Mouse (Mus musculus) natural killer cell, adult 2 months (primary cell): ENCODE measurements at regions not wholly inside any gene's neighbourhood (a gene's known extent, or its start where the extent isn't known, plus 50 kb on each side); places are given as distances from the start of the nearest gene placed in this dataset.
"Not testable (repeated sequence)": the region's sequence is repeated elsewhere in the genome, so short reads cannot be mapped to it uniquely, and the experiment has no call there.

Experiments
- DNase-seq, 2 experiments: peaks; one replicate each; pipeline ENCODE4 v3.0.0; 2022; ENCODE audit warnings: low spot score in 2 of 2

DNA sequence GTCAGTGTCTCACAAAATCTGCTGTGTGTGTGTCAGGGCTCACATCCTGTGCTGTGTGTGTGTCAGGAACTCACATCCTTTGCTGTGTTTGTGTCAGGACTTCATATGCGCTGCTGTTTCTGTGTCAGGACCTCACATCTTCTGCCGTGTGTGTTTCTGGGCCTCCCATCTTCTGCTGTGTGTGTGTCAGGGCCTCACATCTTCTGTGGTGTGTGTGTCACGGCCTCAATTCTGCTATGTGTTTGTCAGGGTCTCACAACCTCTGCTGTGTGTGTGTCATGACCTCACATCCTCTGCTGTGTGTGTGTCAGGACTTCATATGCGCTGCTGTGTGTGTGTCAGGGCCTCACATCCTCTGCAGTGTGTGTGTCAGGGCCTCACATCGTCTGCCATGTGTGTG lies 137.5 kb downstream of the Asmt start:
- DNase-seq, result not testable (repeated sequence)

DNA sequence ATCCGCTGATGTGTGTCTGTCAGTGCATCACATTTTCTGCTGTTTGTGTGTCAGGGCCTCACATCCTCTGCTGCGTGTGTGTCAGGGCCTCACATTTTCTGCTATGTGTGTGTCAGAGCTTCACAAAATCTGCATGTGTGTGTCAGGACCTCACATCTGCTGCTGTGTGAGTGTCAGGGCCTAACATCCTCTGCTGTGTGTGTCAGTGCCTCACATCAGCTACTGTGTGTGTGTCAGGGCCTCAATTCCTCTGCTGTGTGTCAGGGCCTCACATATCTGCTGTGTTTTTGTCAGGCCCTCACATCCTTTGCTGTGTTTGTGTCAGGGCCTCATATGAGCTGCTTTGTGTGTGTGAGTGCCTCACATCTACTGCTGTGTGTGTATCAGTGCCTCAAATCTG lies 142.9 kb downstream of the Asmt start:
- no peak for DNase-seq

DNA sequence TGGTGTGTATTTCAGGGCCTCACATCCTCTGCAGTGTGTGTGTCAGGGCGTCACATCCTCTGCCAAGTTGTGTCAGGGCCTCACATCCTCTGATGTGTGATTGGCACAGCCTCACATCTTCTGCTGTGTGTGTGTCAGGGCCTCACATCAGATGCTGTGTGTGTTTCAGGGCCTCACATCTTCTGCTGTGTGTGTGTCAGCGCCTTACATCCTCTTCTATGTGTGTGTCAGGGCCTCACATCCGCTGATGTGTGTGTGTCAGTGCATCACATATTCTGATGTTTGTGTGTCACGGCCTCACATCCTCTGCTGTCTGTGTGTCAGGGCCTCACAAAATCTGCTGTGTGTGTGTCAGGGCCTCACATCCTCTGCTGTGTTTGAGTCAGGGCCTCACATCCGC lies 168.7 kb downstream of the Asmt start:
- DNase-seq, result not testable (repeated sequence)

DNA sequence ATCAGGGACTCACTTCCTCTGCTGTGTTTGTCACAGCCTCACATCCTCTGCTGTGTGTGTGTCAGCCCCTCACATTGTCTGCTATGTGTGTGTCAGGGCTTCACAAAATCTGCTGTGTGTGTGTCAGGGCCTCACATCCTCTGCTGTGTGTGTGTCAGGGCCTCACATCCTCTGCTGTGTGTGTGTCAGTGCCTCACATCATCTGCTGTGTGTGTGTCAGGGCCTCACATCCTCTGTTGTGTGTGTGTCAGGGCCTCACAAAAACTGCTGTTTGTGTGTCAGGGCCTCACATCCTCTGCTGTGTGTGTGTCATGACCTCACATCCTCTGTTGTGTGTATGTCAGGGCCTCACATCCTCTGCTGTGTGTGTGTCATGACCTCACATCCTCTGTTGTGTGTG lies 169.1 kb downstream of the Asmt start:
- not testable (repeated sequence) for DNase-seq

DNA sequence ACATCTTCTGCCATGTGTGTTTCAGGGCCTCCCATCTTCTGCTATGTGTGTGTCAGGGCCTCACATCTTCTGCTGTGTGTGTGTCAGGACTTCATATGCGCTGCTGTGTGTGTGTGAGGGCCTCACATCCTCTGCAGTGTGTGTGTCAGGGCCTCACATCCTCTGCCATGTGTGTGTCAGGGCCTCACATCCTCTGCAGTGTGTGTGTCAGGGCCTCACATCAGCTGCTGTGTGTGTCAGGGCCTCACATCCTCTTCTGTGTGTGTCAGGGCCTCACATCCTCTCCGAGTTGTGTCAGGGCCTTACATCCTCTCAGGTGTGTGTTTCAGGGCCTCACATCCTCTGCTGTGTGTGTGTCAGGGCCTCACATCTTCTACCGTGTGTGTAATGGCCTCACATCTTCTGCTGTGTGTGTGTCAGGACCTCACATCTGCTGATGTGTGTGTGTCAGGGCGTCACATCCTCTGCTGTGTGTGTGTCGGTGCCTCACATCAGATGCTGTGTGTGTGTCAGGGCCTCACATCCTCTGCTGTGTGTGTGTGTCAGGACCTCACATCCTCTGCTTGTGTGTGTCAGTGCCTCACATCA lies 170.5 kb downstream of the Asmt start:
- not testable (repeated sequence) for DNase-seq

DNA sequence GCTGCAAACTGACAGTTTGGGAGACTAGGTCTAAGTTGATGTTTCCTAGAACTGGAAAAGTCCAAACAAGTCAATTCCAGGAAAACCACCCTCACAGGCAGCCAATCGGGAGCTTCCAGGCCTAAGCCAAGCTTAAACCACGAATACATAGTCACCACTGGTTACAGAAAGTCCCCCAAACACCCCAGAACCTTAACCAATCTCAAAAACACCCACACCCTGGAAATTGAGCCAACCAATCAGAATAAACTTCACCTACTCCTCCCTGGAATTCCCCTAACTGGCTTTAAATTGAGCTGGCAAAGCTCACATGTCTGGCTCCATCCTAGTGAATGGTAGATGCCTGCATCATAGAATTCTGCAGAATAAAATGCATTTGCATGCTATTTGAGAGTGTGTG lies 204.2 kb downstream of the Asmt start:
- DNase-seq, result not testable (repeated sequence)

DNA sequence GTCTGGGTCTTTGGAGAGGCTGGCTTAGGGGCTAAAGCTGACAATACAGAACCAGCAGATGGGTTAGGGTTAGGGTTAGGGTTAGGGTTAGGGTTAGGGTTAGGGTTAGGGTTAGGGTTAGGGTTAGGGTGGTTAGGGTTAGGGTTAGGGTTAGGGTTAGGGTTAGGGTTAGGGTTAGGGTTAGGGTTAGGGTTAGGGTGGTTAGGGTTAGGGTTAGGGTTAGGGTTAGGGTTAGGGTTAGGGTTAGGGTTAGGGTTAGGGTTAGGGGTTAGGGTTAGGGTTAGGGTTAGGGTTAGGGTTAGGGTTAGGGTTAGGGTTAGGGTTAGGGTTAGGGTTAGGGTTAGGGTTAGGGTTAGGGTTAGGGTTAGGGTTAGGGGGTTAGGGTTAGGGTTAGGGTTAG lies 208.4 kb downstream of the Asmt start:
- DNase-seq, result peak in 1 of 2 experiments; percentile 0
